Mouse (Mus musculus) midbrain, embryonic 10.5 days (tissue): ENCODE measurements around the gene Arhgap25. TPM values are rescaled to one million over a fixed set of nuclear protein-coding genes. Genes with fewer than 3 reads are reported as not detected.
A peak's percentile ranks its signal among the peaks of the same experiment; 100 is the strongest.

Experiments used
- DNase-seq: peaks from one replicate; pipeline ENCODE4 v3.0.0-alpha.2; 2017; ENCODE audit warnings: low spot score
- H3K27ac ChIP-seq: fragments of 300-500 bp; sonication (generic); replicated peaks from 2 replicates; pipeline ENCODE4 v1.5.1; 2016; ENCODE audit warnings: mild to moderate bottlenecking
- H3K27me3 ChIP-seq: fragments of 300-500 bp; sonication (generic); 2 replicates; pipeline ENCODE4 v1.6.1; 2016; ENCODE audit warnings: low read depth, mild to moderate bottlenecking; ENCODE audit not compliant: poor library complexity, severe bottlenecking
- H3K36me3 ChIP-seq: fragments of 300-500 bp; sonication (generic); 2 replicates; pipeline ENCODE4 v1.6.1; 2016; ENCODE audit warnings: mild to moderate bottlenecking, moderate library complexity
- H3K4me1 ChIP-seq: fragments of 300-500 bp; sonication (generic); 2 replicates; pipeline ENCODE4 v1.6.1; 2016
- H3K4me3 ChIP-seq: fragments of 300-500 bp; sonication (generic); 2 replicates; pipeline ENCODE4 v1.5.1; 2016; ENCODE audit warnings: mild to moderate bottlenecking, moderate library complexity
- H3K9me3 ChIP-seq: fragments of 300-500 bp; sonication (generic); replicated peaks from 2 replicates; pipeline ENCODE4 v1.6.1; 2016; ENCODE audit warnings: mild to moderate bottlenecking
- WGBS: fragments of 180-500 bp; shearing (Covaris S2); methylation state at CpG from one replicate; pipeline ENCODE4 v1.1.7; 2016; 5-methylcytosine and 5-hydroxymethylcytosine counted together
- polyA plus RNA-seq: library from polyadenylated mRNA; unstranded; fragments of >200 nt; fragmentation: Nextera tagmentation; extraction: Ambion mirVana; gene quantifications from 2 replicates; pipeline ENCODE4 v1.2.1, GENCODE M21; 2016

The Arhgap25 gene
- polyA plus RNA-seq, 1 experiment from 2014 or later = 2.2 TPM

DNA sequence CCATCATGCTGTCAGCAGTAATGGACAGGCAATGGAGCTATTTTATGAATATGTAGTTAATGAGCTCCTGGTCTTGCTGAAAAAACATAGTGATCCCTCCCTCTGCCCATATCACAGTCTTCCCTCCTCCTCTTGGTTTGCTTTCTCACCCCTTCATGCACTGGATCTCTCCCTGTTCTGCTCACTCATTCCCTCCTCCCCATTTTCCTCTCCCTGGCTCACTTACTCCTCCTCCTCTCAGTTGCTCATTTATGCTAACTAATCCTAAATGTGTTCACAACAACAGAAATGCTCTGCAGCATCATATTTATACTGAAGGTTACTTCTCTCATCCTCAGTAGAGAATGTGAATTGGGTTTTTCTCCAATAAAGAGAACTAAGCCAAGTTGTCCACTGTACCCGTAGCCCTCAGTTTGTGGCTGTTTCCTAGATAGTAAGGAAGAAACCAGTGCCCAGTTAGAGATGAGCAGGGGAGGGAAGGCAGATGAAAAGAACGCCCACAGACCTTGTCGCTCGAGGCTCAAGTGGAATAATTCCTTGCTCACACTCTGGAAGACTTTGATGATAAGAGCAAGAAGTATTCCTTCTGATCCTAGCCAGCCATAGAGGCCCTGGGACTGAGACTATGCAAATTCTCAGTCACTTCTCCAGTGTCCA is 15.2 kb downstream of the Arhgap25 start:
- Histone ChIP-seq H3K9me3 (no peaks in the 10 kb centered on the region), H3K27me3 (no peaks in the 10 kb centered on the region), H3K4me3 (no peak overlapping the region), H3K4me1 (no peaks in the 10 kb centered on the region), H3K27ac (no peak overlapping the region), H3K36me3 (no peaks in the 10 kb centered on the region)
- 91% methylated on average over 4 of the region's 4 CpGs for WGBS
- no peak for DNase-seq

DNA sequence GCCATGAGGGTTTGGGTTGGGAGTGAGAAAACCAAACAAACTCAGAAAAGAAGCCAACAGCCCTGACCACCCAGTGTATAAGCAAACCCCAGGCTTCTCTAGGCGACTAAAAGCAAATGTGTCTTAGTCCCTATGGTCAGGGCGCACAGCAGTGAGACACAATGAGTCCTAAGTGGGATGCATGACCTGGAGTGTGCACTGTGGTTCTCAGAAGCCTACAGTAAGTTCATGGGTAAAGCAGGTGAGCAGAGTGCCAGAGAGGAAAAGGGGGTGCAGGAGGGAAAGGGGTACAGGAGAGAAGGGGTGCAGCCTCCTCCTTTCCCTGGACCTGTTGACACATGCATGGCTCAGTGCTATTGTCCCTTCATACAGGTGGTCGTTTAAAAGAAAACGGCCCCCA is 18.7 kb downstream of the Arhgap25 start:
- H3K27me3 ChIP-seq = no peaks in the 10 kb centered on the region
- H3K4me1 ChIP-seq = no peaks in the 10 kb centered on the region
- H3K36me3 ChIP-seq = no peaks in the 10 kb centered on the region
- H3K4me3 ChIP-seq = no peak overlapping the region
- 88% methylated on average over 4 of the region's 4 CpGs for whole genome bisulfite sequencing
- no peak overlapping the region for H3K27ac ChIP-seq
- DNase-seq = no peak
- no peaks in the 10 kb centered on the region for H3K9me3 ChIP-seq

DNA sequence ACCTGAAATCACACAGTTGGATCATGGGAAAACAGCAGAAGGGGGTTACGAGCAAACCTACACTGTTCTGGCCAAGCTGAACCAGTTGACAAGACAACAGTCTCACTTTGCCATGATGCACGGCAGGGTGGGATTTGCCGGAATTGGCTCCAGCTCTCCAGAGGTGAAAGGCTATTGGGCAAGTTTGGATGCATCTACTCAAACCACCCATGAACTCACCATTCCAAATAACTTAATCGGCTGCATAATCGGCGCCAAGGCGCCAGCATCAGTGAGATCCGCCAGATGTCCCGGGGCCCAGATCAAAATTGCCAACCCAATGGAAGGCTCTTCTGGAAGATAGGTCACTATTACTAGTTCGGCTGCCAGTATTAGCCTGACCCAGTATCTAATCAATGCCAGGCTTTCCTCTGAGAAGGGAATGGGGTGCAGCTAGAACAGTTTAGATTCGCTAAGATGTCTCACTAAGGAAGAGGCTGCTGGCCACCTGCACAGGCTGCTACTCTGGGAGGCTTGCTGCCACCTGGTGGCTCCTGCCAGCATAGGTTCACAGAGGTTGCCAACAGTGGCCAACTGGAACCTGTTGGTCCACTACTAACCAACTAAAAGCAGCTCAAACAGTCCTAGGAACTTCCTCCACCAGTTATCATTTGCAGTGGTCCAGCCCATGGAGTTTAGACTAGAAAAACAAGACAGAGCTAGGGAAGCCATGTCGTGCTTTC is 19.9 kb downstream of the Arhgap25 start:
- DNase-seq = peak; percentile 60
- no peak overlapping the region for H3K27ac ChIP-seq
- WGBS = 73% methylated on average over 12 of the region's 12 CpGs
- no peak overlapping the region for H3K4me3 ChIP-seq
- no peaks in the 10 kb centered on the region for H3K27me3 ChIP-seq
- H3K36me3 ChIP-seq = no peaks in the 10 kb centered on the region
- H3K4me1 ChIP-seq = no peaks in the 10 kb centered on the region
- no peaks in the 10 kb centered on the region for H3K9me3 ChIP-seq

DNA sequence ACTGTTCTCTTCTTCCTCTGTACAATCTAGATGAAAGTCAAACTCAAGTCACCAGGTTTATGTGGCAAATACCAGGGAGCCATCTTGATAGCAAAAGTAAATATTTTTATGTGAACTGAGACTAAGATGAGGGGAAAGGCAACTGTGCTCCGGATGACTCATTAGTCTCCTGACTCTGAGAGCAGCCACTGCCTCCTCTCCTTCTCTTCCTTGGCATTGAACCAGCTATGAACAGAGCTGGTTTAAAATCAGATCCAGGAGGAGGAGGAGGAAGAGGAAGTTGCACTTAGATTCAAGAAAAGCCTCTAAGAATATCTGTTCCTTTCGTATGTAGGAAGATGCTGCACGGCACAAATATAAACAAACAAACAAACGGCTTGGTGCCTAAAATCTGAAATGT is 22.1 kb downstream of the Arhgap25 start:
- Histone ChIP-seq H3K9me3 (no peaks in the 10 kb centered on the region), H3K36me3 (no peaks in the 10 kb centered on the region), H3K27me3 (no peaks in the 10 kb centered on the region), H3K27ac (no peak overlapping the region), H3K4me3 (no peak overlapping the region), H3K4me1 (no peaks in the 10 kb centered on the region)
- 84% methylated on average over 4 of the region's 4 CpGs for WGBS
- no peak for DNase-seq

DNA sequence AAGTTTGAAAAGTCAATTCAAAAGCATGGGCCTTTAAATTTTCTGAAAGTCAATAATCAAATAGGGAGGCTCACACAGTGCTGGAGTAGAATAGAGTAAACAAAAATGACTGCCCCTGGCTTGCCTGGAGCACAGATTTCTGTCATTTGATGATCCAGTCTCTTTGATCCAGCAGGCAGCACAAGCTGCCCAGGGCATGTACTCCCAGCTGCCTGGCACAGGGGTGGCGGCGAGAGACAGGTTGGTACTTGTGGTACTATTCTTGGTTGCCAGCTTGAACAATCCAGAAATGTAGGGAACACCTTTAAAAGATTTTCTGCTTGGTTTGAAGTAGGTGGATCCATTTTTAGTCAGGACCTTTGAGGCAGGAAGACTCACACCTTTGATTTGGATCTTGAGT is 23.3 kb downstream of the Arhgap25 start:
- no peaks in the 10 kb centered on the region for H3K9me3 ChIP-seq
- no peaks in the 10 kb centered on the region for H3K36me3 ChIP-seq
- no peak for DNase-seq
- H3K27me3 ChIP-seq = no peaks in the 10 kb centered on the region
- H3K4me3 ChIP-seq = no peak overlapping the region
- 88% methylated on average over 2 of the region's 2 CpGs for WGBS
- H3K4me1 ChIP-seq = peaks cover 5% of the 10 kb centered on the region
- H3K27ac ChIP-seq = no peak overlapping the region

DNA sequence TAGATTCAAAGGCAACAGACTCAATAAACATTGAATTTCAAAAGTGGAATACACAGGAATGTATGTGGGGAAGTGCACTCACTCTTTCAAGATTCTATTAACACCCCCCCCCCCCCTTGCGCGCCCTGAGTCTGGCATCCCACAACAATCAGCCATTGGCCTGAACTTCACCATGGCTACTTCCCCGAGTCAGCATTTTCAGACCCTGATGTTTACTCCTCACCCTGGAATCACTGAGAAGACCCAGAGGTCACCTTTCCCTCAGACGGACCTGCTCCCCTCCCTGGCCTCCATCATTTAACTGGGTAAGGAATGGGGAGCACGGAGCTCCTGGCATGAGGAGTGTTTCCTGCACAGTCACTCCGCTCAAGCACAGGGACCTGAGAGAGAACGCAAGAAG is 28.2 kb downstream of the Arhgap25 start:
- no peak for DNase-seq

DNA sequence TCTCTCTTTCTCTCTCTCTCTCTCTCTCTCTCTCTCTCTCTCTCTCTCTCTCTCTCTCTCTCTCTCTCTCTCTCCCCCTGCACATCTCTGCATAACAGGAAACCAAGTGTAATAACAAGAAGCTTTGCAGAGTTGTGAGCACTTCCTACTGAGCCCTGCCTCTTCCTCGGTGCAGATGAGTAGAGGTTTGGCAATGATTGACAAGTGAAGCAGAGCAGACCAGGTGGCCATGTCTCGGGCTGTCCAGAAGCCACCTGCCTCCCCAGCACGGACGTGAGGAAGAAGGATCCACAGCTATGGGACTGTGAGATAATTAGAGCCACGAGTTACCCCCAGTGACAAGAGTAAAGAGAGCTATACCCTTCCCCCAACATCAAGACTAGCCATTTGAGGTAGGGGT is 29.1 kb downstream of the Arhgap25 start:
- Histone ChIP-seq H3K27ac (no peak overlapping the region), H3K4me1 (peaks cover 11% of the 10 kb centered on the region), H3K4me3 (no peak overlapping the region), H3K36me3 (no peaks in the 10 kb centered on the region), H3K9me3 (no peaks in the 10 kb centered on the region), H3K27me3 (no peaks in the 10 kb centered on the region)
- WGBS = 78% methylated on average over 5 of the region's 5 CpGs
- no peak for DNase-seq

More for the DNA sequence above, 28.2 kb downstream of the Arhgap25 start:
- no peaks in the 10 kb centered on the region for H3K9me3 ChIP-seq
- H3K4me3 ChIP-seq = no peak overlapping the region
- H3K4me1 ChIP-seq = peaks cover 11% of the 10 kb centered on the region
- no peaks in the 10 kb centered on the region for H3K27me3 ChIP-seq
- no peak overlapping the region; the same call in 1 of the 2 replicates for H3K27ac ChIP-seq
- no peaks in the 10 kb centered on the region for H3K36me3 ChIP-seq
- 82% methylated on average over 7 of the region's 7 CpGs for WGBS

DNA sequence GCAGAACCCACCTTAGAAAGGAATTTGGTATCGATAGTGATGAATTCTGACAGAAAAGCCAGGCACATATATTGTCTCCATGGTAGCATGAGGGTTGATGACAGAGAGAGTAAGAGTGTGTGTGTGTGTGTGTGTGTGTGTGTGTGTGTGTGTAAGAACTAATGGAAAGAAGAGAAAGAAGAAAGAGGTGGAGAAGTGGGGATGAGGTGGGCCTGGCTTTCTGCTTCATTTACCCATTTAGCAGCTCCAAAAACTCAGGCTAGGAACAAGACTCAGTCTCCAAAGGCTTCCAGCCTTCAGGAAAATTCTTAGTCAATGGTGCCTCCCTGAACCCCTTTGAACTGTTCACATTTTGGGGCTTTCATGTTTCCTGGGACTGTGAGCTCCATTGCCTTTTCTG is 29.5 kb downstream of the Arhgap25 start:
- Histone ChIP-seq H3K27me3 (no peaks in the 10 kb centered on the region), H3K9me3 (no peaks in the 10 kb centered on the region), H3K4me3 (no peak overlapping the region), H3K4me1 (peaks cover 11% of the 10 kb centered on the region), H3K36me3 (no peaks in the 10 kb centered on the region), H3K27ac (no peak overlapping the region)
- WGBS = 100% methylated on average over 1 of the region's 1 CpGs
- no peak for DNase-seq

DNA sequence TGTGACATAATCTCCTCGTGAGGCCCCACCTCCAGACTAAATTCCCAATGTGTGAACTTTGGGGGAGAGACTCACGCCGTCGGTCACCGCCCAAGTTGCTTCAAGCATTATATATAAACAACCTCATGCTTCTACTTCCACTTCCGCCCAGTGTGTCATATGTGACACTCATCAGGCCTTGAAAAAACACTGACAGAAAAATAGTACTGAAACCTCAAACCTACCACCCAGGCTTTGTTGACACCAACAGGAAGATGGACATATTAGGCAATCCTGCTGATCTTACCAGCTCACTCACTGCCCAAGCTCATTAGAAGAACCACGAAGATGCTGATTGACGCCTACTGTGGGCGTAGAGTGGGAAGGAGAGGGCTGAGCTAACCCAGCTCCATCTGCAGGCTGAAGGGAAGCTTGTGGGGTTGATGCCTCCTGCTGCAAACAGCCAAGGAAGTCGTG is 30.2 kb downstream of the Arhgap25 start:
- no peak for DNase-seq
- 78% methylated on average over 10 of the region's 10 CpGs for WGBS

DNA sequence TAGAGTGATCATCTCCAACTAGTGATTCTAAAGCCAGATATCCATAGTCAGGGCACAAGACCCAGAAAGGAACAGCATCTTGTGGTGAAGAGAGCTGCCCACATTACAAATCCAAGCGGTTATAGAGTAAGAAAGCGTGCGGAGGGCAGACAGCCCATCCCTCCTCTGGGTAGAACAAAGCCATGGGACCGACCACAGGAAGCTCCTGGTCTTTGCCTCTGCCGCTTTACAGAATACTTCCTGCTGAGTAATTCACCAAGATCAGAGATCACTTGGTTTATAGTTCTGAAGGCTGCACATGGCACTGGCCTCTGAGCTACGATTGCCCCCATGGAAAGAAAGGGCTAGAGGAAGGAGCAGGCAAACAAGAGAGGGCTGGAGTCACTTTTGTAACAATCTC is 30.6 kb downstream of the Arhgap25 start:
- Histone ChIP-seq H3K27ac (no peak overlapping the region), H3K4me1 (peaks cover 11% of the 10 kb centered on the region), H3K27me3 (no peaks in the 10 kb centered on the region), H3K36me3 (no peaks in the 10 kb centered on the region), H3K9me3 (no peaks in the 10 kb centered on the region), H3K4me3 (no peak overlapping the region)
- WGBS = 68% methylated on average over 6 of the region's 6 CpGs
- DNase-seq = no peak

More for the DNA sequence above, 30.2 kb downstream of the Arhgap25 start:
- Histone ChIP-seq H3K9me3 (no peaks in the 10 kb centered on the region), H3K4me3 (no peak overlapping the region), H3K4me1 (peaks cover 11% of the 10 kb centered on the region), H3K27me3 (no peaks in the 10 kb centered on the region), H3K27ac (no peak overlapping the region), H3K36me3 (no peaks in the 10 kb centered on the region)

DNA sequence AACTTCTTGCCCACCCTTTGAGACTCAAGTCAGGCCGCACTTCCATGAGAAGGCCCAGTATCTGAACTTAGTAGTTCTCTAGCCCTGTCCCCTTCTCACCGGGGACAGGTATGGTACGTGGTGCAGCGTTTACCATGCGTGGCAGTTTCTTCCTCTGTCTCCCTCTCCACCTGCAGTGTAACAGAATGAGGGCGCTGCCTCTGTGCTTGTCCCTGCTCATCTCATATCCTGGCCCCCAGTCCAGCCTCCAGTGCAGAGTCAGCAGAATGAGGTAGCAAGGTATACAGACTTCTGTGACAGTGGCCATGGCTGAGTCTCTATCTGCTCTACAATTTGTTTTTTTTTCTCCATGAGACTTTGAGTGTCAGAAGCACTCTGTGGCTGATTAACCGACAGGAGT is 32.4 kb downstream of the Arhgap25 start:
- H3K4me3 ChIP-seq = no peak overlapping the region
- H3K9me3 ChIP-seq = no peaks in the 10 kb centered on the region
- H3K4me1 ChIP-seq = peaks cover 11% of the 10 kb centered on the region
- no peaks in the 10 kb centered on the region for H3K27me3 ChIP-seq
- no peaks in the 10 kb centered on the region for H3K36me3 ChIP-seq
- DNase-seq = no peak
- WGBS = 86% methylated on average over 7 of the region's 7 CpGs
- H3K27ac ChIP-seq = no peak overlapping the region

DNA sequence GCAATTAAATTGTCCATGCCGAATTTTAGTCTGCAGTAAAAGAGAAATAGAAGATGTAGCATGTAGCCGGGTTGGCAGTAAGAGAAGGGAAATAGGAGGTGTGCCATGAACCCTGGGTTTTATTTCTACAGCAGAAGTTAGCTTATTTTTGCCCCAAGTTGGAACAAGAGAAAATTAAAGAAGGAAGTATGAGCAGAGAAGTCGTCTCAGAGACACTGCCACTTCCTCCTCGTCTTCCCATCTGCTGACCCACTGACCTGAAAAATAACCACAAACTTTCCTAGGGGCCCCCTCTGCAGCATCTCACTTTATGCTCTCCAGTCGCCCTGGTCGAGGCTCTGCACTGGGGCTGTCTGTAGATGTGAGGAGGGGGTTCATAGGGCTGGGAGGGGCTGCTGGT is 33.3 kb downstream of the Arhgap25 start:
- Histone ChIP-seq H3K27me3 (no peaks in the 10 kb centered on the region), H3K9me3 (no peaks in the 10 kb centered on the region), H3K4me3 (no peak overlapping the region), H3K27ac (no peak overlapping the region), H3K4me1 (peaks cover 6% of the 10 kb centered on the region), H3K36me3 (no peaks in the 10 kb centered on the region)
- no peak for DNase-seq
- WGBS = 72% methylated on average over 6 of the region's 6 CpGs

DNA sequence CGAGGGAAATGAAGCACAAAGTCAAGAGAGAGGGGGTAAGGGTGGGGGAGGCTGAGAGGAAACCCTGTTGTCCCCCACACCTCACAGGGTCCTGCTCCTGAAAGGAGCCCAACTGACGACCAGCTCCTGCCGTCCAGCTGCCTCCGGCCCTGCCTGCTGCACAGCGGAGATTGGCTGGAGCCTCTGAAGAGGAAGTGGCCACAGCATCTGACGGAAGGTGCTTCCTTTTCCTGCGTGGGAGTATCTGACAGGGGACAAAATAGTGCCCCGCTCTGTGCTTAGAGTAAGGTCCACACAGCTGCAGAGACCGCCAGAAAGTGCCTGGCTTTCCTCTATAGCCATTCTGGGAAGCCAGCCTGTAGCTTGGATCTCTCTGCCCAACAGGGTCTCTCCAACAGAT is 36.9 kb downstream of the Arhgap25 start:
- no peak for DNase-seq
- Histone ChIP-seq H3K27ac (peak overlapping the region; percentile 35), H3K4me3 (no peak overlapping the region), H3K27me3 (no peaks in the 10 kb centered on the region), H3K9me3 (no peaks in the 10 kb centered on the region), H3K36me3 (no peaks in the 10 kb centered on the region), H3K4me1 (peaks cover 5% of the 10 kb centered on the region; the same call in 1 of the 2 replicates)
- 84% methylated on average over 9 of the region's 9 CpGs for WGBS
